Mouse (Mus musculus) heart, postnatal 4 days (tissue): ENCODE measurements around the gene Tmed10. TPM values are rescaled to one million over a fixed set of nuclear protein-coding genes. Genes with fewer than 3 reads are reported as not detected.

ENCODE experiments used
- DNase-seq: peaks from one replicate; pipeline ENCODE4 v3.0.0; 2021
- total RNA-seq, 2 experiments: library from RNA; stranded (reverse); gene quantifications; 2 replicates each; pipeline ENCODE4 v1.2.3; 2021

The Tmed10 gene
- total RNA-seq, 2 experiments from 2014 or later: 195 to 196 TPM

DNA sequence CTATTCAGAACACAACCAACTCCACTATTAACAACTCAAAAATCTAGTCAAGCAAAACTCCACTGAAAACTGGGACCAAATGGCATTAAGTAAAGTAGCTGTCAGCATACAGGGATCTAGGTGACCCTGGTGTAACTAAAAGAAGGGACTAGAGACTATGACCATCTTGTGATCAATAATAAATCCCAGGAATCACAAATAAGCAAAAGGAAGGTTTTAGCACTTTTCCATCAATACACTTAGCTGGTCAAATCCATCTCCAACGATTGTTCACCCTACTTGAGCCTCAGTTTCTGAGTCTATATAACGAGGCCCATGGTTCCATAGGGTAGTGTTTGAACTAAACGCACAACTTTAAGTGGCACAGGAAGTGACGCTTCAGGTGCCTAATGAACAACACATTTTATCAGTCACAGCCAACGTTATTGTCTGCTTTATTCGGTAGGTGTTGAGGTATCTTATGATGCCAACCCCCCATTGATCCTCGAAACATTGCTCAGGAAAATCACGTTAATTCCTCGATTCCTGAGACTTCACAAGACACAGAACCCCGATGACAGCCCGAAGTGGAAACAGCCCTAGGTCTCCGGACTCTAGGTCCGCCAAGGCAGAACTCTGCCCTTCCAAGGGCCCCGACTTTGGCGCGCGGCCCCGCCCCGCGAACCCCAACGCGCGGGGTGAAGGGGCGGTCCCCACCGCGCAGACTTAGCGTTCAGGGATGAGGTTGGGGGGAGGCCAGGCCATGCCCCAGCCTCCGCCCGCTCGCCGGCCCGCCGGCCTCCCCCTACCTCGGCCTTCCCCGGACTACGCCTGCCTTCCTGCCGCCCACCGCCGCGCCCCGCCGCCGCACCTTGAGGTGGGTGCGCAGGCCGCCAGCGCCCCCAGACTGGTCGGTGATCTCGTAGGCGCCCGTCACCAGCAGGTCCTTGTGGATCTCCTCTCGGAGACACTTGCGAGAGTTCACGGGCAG, 771 bp downstream of the Tmed10 start:
- peak; percentile 80 for DNase-seq

DNA sequence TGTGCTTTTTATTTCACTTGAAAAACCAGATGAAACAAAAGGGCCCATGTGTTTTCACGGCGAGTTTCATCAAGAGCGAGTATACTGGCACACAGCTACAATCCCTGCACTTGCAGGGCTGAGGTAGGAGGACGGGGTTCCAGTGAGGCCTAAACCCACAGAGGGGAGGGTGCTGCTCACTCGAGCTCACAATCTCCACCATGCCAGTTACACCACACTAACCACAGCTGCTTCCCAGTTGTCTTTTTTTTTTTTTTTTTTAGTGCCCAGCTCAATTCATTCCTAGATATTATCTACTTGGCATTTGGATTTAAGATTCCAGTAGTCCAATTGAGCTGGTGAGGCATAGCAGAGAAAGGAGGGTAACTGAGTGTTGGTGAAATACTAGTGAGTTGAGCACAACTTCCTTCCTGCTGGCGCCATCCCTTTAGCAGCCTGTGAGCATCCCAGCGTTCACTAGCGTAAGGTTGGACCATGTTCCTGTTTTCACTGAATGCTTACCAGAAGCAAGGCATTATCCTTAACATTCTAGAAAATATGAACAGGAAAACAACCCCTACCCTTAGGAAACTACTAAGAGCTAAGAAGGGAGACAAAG, 2.5 kb downstream of the Tmed10 start:
- no peak for DNase-seq

DNA sequence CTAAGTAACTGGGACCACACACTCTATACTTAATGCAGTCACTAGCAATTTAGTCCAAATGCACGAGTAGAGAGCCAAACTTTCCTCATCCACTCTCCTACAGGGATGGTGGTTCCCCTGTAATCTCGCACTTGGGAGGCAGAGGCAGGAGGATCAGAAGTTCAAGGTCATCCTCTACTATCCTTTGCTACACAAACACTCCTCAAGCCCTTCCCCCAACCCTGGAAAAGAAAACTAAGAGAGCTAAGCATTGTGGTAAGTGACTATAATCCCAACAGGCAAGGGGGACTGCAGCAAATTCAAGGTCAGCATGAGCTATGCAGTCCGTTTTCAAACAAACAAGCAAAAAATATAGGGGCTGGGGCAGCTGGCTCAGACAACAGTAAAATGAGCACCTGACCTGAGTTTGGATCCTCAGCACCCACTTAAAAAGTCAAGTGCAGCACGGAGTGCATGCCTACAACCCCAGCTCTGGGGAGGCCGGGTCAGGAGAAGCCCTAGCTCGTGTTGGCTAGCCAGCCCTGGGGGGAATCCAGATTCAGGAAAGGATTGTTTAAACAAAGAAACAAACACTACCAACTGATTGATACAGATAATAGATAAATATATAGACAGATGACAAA, 6.1 kb downstream of the Tmed10 start:
- DNase-seq: no peak

DNA sequence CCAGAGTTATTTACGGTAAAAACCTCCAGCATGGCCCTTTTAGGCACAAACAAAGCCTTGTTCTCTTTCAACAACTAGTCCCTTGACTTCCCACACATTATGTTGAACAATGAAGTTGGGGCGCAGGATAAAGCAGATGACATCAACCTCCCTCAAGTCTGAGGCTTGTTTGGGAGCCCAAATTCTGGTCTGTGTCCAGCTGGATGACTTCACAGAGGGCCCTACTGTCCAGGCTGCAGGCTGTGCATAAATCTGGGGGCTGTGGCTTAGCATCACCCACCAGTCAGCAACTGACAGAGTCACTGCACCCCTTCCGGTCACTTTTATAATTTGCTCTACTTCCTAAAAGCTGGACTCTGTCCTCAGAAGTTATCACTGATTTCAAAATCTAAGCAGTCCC, 8.4 kb downstream of the Tmed10 start:
- DNase-seq: peak; percentile 58

GRCm38 (mm10) chr12:85362510-85362909, 12.1 kb downstream of the Tmed10 start:
- DNase-seq: no peak

DNA sequence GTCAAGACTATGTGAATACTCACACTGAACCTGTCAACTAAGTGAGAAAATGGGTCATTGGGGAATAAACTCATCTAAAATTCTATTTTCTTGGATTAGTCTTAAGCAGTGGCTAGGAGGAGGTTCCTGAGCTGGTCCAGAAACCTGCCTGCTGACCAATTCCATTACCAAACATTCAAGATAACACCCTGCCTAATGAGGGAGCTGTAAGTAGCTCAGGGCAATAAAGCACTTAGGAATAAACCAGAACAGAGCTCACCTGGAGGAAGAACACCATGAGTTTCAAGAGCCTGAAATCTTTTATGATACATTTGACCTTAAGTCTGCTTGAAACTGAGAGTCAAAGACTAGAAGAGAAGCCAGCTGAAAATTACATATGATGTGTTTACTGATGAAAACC, 13.1 kb downstream of the Tmed10 start:
- no peak for DNase-seq

GRCm38 (mm10) chr12:85361165-85361564, 13.5 kb downstream of the Tmed10 start:
- DNase-seq: no peak

- no peak for DNase-seq
Measured at GRCm38 (mm10) chr12:85354061-85354460, 20.6 kb downstream of the Tmed10 start.

DNA sequence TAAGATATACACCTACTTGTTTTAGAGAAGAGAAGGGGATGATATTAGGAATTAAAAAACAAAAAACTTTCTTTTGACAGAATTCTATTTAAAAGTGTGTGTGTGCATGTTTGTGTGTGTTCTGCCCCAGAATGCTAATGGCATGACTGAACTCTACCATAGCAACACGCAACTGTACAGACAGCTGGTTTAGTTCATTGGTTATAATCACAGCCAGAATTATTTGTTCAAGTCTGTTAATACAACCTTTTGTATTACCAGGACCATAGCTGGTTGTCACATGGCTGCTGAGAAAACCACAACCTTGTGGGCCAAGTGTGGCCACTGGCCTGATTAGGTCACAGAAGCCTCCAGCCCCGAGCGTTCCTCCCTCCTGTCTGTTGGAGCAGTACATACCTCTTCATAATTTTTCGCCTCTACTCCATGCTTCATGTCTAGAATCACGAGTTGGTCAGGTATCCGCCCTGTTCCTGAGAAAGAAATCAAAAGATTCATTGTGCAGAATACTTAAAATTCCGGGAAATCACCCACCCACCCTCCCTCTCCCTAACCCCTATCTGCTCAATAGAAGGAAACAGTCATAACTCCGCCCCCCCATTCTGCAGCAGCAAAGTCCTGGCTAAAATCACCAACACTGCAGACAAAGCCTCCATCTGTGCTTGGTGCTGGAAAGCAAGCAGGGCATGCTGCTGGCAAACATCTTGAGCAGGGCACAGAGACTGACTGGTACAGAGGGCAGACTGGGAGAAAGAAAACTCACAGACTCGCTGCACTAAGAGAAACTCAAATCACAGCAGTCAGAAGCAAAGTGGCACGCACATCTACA, 24.0 kb downstream of the Tmed10 start:
- peak; percentile 47 for DNase-seq

DNA sequence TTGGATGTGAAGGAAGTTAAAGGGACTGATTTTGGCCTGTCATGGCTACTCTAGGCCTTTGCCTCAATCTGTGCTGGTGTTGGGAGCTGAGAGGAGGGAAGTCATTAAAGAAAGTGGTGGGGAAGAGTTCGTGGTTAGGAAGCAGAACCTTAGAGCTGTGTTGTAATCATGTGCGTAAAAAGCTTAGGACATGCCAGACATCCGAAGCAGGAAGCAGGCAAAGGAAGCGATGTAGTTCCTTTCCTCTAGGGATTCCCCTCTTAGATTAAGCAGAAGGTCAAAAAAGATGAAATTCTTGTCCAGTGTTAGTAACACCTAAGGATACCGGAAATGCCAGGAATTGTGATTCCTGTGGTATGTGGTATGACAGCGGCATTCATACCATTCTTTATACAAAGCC, 26.3 kb downstream of the Tmed10 start:
- no peak for DNase-seq

DNA sequence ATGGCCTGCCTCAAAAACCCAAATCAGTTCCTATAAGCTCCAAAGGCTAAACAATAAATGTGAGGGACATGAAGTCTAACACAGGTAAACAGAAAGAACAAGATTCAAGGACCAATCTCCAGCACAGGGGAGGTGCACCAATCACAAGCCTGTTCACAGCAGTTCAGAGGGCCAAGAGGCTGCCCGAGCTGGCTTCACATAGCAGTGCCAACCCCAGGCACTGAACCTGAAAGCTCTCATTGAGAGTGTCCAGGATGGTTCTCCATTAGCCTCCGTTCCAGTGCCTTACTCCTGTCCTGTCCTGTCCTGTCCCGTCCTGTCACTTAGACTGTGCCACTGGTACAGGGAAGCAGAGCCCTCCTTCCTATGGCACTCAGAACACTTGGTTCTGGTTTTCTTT, 27.5 kb downstream of the Tmed10 start:
- no peak for DNase-seq

- peak; percentile 63 for DNase-seq
Measured at GRCm38 (mm10) chr12:85346374-85346773, 28.3 kb downstream of the Tmed10 start.

DNA sequence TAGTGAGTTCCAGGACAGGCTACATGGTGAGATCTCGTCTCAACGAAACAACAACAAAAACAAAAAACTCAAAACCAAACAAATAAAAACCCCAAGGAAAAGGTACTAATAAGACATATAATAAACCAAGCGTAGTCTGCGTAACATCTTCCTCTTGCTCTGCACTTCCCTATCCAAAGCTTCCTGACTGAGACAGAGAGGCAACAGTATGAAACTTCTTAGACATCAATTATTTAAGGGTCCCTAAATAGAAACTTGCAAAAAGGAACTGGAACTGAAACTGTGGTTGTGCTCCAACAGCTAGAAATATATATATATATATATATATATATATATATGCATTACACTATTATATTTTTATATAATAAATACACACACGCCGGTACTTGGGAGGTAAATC, 29.1 kb downstream of the Tmed10 start:
- no peak for DNase-seq

- no peak for DNase-seq
Measured at GRCm38 (mm10) chr12:85344252-85344651, 30.4 kb downstream of the Tmed10 start.

DNA sequence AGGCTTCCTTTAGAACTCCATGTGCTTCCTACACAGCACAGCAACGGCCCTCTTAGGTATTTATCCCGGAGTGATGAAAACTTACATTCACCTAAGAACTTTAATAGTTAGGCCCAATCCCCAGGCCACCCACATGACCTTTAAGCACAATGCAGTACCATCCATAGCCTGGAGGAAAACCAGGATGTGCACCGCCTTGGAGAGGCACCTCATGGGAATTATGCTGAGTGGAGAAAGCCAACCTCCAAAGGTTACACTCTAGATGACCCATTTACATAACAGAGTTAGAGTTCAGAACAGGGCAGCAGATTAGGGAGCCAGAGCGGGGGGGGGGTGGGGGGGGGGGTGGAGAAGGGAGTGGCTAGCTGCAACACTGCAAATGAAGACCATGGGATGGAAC, 32.3 kb downstream of the Tmed10 start:
- no peak for DNase-seq

DNA sequence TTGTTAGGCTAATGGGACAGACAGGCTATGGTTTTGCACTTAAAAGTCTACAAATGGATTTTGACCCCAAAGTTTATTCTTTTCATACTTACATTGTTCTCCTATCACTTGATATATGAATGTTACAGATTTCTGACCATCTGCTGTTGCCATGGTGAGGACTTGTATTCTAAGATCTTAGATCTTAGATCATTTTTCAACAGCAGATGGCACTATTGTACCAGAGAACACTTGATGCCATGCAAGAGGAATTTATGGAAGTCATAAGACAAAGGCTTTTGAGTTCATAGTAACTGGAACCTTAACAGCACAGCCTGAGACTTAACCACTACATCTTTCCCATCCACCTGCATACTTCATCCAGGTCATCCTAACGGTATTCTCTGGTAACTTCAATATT, 33.5 kb downstream of the Tmed10 start:
- no peak for DNase-seq

GRCm38 (mm10) chr12:85339947-85340346, 34.7 kb downstream of the Tmed10 start:
- peak; percentile 16 for DNase-seq

DNA sequence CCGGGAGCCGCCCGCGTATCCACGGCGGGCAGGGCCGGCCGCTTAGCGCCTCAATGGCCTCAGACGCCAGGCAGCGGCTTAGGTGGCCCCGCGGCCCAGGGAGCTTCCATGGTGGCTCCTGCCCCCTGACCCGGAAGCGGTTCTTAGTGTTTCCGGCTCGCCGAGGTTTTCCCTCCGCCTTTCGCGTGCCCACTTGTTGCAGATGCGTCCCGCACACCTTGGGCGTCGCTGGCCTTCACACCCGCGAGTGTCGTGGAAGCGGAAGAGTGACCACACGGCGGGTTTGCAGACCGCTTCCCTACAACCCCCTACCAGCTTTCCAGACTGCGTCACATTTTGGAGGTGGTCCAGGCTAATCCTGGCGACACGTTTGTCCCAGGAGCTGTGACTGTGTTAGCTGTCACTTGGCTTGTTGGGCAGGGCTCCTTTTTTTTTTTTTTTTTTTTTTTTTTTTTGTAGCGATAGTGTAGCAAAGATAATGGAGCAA, 35.4 kb downstream of the Tmed10 start, which contains the start of gene Nek9:
Gene Nek9 (minus strand): TSS at position 120 of the 487 bp plus-strand sequence.
- peak; percentile 97 for DNase-seq

GRCm38 (mm10) chr12:85338815-85339214, 35.8 kb downstream of the Tmed10 start:
- no peak for DNase-seq

DNA sequence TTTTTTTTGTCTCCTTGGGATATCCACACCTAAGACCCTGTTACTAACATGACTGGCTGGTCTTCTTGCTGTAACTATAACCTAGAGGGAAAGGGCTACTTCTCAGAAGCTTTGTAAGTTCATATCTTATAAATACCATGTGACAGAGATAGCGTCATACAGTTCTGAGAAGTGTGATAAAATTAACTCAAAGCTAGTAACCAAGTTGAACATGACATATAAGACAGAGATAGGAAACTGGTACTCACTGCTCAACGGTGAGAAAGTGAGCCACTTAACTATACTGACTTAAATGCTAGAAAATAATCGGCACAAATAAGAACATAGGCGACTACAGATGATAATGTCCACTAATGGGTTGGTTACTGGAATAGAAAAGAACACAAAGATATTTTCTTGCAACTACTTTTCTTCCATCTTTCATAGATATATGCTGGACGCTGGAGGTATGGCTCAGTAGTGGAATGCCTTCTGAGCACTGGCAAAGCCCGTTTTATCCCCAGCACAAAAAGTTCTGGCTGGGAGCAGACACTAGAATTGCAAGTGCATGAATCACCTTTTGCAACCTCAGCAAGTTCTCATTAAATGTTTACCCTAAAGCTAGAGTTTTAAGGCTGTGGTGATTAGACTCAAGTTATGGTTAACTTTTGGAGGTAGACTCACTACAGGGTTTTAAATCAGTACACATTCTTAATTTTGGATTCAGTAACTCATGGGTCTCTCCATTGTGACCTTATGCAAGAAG, 36.9 kb downstream of the Tmed10 start:
- DNase-seq: no peak

- no peak for DNase-seq
Measured at GRCm38 (mm10) chr12:85330153-85330552, 44.5 kb downstream of the Tmed10 start.
